Comparison of ENCODE assay signal across 17 mouse cellular contexts in the genomic region with DNA sequence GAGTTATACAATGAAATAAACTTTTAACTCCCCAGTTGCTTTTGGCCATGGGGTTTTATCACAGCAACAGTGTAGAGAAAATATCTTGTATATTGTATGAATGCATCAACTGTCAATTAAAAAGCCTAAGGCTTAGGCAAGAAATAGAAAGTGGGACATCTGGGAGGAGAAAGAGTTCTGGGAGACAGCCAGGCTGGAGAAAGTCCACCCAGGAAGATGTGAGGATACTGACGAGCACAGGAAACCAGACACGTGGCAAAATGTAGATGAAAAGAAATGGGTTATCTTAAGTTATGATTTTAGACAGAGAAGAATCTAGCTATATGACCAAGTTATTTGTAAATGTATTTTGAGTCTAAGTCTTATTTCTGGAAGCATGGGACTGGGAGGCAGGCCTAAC. TPM values are rescaled to one million over a fixed set of nuclear protein-coding genes. Genes with fewer than 3 reads are reported as not detected.
DNase-seq lines count a peak whose midpoint lies in the region.
"Had no signal": no experiment of that assay in that cellular context is flagged by ENCODE, and none has a peak within 500 bp of the region (broad histone marks: within the 10 kb centered on the region; RNA-seq: fewer than 3 reads in every experiment).

No protein-coding gene starts in this region.

- DNase-seq in frontal cortex, postnatal 36 days (ENCODE audit: low spot score in 2 of 2): peak; percentile 9 to 41
- no peak for DNase-seq in frontal cortex, postnatal 14 days (ENCODE audit: low spot score in 2 of 2)
- peak; percentile 40 to 43 for DNase-seq in left cerebral cortex, postnatal 14 days (ENCODE audit: low spot score in 2 of 2)
- no peak for DNase-seq in left cerebral cortex, adult 8-10 months (ENCODE audit: low spot score in 2 of 2)
- peak; percentile 44 to 59 for DNase-seq in right cerebral cortex, postnatal 10 days (ENCODE audit: low spot score in 2 of 2)
- DNase-seq in right cerebral cortex, postnatal 25 days: no peak
- peak; percentile 23 for DNase-seq in telencephalon, adult 2 months (ENCODE audit: low read depth, low spot score)
- no peak for DNase-seq in thymus, postnatal 10 days (ENCODE audit: low spot score in 2 of 2)
- DNase-seq: adrenal gland, adult 2 months; adrenal gland, postnatal 10 days; adrenal gland, postnatal 25 days; cerebellum, adult 11-12 months; cerebellum, adult 2 months; cerebellum, adult 9-10 months; cerebellum, postnatal 10 days; cerebellum, postnatal 25 days had no signal

- intact Hi-C loops in left cerebral cortex, postnatal 14 days (cut with DNase I): no loop called here

RNA-seq across cellular contexts. Expression of gene Marcks, which starts 27.3 kb away (rescaled TPM):
- 100 to 1,000 TPM; 236 to 278 TPM for total RNA-seq in left cerebral cortex, postnatal 14 days (2021)
- 100 to 1,000 TPM; 110 to 127 (median 121) TPM for total RNA-seq in left cerebral cortex, adult 8-10 months (2022)
- total RNA-seq: MEL had no signal

Comparison
In these comparisons a context has a peak if more than half of its experiments do, and no peak if none do; other contexts are left out.
1. DNase-seq: peak in frontal cortex, postnatal 36 days (2 of 2), left cerebral cortex, postnatal 14 days (2 of 2), right cerebral cortex, postnatal 10 days (2 of 2) and telencephalon, adult 2 months (single experiment); none in frontal cortex, postnatal 14 days (0 of 2), left cerebral cortex, adult 8-10 months (0 of 2), right cerebral cortex, postnatal 25 days (single experiment) and thymus, postnatal 10 days (0 of 2).